Mouse (Mus musculus): ENCODE data around the gene Atp8a1.
"Not testable (repeated sequence)": the region's sequence is repeated elsewhere in the genome, so short reads cannot be mapped to it uniquely, and the experiment has no call there.

Atp8a1 gene

DNA sequence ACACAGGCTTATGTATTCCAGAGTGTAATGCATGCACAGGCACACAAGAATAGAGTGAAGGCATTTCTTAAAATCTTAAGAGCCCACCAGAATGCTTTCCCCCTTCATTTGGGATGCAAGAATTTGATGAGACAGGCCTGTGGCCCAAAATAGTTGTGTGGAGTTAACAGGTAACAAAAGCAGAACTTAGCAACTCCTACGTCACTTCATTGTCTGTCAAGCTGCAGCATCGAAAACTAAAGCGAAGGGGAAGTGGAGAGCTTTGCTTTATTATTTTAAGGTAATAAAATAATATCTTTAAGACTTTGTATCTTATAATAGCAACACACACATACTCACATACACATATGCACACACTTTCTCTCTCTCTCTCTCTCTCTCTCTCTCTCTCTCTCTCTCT is 20.3 kb downstream of the Atp8a1 start:
- no peak for DNase-seq (ENCODE audit: low read depth, low spot score)

DNA sequence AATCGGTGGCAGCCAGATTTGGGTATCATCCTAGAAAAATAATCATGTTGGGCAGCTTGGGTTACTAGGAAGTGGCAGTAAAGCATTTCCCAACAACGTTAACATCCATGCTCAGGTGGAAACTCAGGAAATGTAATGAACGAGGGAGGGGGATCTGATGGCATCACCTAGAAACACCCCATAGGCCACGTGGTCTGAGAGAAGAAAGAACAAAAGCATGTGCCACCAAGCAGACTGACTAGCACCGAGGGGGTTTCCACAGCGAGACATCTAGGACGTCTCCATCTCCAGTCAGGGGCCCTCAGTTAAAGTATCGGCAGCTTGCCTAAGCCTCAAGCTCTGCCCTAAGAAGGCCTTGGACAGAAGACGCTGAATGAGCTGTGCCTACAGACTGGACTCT is 21.0 kb downstream of the Atp8a1 start:
- no peak for DNase-seq (ENCODE audit: low read depth, low spot score)

DNA sequence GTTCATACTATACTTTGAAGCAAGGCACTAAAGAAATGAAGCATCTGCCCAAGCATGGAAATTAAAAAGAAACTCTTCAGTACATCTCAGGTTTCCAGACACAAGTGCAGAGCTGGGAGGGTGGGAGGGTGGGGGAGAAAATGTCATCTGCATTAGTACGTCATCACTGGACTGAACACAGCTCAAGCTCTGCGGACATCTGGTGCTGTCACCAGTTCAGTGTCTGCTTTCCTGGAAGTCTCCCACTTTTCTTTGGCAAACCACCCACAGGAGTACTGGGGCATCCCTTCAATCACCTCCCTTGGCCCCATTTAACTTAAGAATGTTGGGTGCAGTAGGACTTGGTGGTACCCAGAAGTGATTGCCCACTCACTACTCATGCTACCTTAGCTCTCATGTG is 22.6 kb downstream of the Atp8a1 start:
- DNase-seq (ENCODE audit: low read depth, low spot score): no peak

DNA sequence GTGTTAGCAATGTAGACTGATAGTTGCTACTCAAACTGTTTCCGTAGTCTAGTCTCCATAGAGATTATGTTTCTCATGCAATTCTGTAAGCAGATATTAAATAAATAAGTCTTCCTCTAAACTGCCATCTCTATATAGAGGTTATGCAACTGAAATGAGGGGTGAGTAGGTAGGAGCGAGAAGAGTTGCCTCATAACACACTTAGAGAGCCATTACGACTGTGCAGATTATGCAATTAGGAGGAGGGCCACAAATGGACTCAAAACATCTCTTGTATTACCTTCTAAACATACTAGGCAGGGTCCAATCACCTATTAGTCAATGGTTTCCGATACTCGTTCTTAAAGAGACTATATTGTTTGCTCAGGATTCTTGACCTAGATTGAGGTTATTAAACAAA is 23.5 kb downstream of the Atp8a1 start:
- no peak for DNase-seq (ENCODE audit: low read depth, low spot score)

DNA sequence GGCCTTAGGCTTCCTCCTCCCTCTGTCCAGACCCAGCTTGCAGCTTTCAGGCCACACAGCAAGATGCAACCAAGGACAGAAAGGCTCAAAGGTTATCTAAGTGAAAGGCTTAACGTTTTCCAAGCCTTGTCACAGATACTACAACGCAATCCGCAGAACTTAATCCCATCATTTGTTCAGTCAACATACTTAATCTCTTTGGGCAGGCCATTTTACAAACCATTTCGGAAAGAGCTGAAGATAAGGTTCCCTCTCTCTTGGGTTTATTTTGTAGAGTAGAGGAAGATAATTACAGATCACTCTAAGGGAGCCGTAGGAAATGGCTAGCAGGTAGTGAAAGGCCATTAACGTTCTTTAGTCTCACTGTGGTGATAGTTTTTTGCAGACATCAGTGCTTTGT is 24.6 kb downstream of the Atp8a1 start:
- DNase-seq (ENCODE audit: low read depth, low spot score): no peak

DNA sequence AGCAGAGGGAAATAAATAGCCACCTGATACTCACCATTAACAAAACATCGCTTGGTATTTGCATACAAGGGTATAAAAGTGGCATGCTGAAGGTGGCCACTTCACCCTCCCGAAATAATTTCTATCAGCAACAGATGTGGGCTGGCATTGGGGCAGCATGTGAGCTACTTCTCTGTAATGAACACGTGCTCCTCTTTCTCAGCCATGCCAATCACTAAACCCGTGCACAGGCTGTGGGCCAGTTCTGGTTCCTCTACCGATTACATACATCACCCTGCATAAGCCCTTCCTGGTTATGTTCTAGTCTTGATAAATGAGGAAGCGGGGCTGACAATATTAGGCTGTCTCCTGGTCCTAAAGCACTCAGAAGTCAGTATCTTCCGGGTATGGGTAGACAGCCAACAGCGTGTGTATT is 25.2 kb downstream of the Atp8a1 start:
- DNase-seq (ENCODE audit: low read depth, low spot score): no peak

DNA sequence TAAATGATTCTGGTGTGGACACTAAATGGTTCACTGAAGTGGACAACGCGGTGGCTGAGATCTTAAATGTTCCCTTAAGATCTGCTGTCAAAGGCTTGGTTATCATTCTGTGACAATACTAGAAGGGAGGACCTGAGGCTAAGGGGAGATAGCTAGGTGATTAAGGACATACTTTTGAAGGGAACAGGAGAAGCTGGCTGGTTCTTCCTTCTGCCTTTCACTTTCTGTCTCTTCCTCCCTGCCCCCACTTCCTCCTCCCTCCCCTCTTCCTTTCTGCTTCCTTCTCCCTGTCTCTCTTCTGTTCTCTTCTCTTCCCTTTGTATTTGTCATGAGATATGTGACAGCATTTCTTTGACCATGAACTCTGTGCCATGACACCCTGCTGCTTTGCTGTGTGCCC is 26.0 kb downstream of the Atp8a1 start:
- no peak for DNase-seq (ENCODE audit: low read depth, low spot score)

DNA sequence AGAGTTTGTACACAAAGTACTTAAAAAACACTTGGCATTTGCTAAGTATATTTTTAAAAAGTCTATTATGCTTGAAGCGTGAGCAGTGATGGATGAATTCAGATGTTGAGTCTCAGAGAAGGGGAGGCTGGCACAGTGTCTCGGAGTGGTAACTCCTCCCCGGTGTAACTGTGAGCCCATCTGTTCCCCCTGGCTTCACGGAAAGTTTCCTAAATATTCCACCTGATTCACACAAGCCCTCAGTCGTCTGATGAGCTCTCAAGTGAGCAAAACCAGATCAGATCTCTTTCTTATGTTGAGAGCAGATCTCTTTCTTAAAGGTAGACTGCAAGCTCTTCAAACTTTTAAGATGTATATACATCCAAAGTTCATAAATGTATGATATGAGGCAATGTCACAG is 27.8 kb downstream of the Atp8a1 start:
- DNase-seq (ENCODE audit: low read depth, low spot score): no peak

DNA sequence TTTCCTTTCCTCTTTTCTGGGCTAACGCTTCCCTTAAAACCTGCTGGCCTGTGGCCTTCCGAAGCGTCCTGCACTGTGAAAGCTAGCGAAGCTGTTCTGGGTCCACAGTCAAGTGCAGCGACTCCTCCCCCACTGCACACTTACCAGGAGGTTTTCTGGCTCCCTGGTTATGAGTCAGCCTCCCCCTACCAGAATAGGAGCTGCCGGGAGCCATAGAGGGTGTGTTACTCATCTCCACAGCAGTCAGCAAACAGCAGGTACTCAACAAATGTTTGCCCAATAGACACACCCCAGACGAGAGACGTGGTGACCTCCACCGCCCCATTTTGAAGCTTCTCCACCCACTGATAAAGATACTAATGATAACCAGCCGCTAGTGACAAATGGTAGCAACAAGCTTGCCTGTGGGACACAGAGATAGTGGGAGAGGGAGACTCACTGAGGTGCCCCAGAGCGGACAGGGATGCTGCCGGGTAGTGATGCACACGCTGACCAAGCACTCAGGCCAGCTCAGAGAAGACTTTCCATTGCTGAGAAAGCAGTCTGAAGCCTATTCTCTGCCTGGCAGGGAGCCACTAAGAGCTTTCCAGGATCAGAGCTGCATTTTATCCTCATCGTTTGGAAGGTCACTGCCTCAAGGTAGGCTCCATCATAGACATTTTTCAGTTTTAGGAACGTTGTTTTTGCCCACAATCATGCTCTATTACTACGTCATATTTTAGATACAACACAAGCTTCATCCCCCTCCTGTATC is 31.5 kb downstream of the Atp8a1 start:
- DNase-seq (ENCODE audit: low read depth, low spot score): no peak

DNA sequence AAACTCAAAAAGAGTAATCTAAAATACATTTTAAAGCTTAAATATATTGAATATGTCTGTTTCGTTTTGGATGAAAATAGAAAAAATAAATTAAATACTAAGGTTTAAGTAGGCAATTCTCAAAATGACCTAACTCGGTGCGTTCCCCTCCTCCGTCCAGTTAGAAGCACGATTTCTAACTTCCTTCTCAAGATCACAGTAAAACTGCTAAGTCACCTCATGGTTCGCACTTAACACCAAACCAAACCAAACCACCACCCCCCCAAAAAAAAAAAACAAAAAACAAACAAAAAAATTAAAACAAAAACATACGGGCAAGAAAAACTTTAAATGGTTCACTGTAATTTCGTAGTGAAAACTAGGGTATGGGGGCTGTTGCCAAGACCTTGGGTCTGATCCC is 32.2 kb downstream of the Atp8a1 start:
- not testable (repeated sequence) for DNase-seq (ENCODE audit: low read depth, low spot score)

DNA sequence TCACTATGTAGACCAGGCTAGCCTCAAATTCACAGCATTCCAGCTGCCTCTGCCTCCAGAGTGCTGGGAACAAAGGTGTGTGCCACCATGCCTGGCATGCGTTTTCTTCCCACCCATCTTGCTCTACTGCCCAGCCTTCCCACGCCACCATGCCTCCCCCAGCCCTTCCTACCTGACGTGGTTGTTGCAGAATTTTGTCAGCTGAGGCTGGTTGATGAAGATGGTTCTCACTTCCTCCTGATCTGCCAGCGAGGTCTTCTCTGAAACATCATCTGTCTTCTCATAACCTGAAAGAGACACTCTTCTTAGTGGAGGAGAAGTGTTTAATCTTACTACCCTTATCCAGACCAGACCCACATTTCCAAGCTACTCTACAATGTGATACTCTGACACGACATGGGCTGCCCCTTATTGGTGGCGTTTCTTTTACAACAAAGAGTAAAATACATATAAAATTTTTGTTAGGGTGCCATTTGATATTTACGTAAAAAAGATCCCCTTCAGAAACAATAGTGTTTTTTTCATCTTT is 32.7 kb downstream of the Atp8a1 start:
- no peak for DNase-seq (ENCODE audit: low read depth, low spot score)

DNA sequence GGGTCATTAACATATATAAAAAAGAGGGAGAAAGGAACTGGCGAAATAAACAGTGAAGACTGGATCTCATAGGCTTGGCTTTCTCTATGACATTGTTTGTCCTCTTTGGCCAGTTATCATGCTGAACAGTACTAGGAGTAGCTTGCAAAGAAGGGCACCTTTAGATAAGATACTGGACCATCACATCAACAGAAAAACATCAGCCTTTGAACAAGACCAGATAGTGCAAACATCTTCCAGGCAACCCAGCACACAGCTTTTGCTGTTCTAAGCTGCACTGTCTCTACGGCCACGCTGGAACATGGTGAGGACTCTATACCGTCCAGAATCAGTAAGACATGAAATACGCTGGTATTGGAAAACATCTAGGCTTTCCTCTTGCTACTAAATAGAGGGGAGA is 33.9 kb downstream of the Atp8a1 start:
- no peak for DNase-seq (ENCODE audit: low read depth, low spot score)

DNA sequence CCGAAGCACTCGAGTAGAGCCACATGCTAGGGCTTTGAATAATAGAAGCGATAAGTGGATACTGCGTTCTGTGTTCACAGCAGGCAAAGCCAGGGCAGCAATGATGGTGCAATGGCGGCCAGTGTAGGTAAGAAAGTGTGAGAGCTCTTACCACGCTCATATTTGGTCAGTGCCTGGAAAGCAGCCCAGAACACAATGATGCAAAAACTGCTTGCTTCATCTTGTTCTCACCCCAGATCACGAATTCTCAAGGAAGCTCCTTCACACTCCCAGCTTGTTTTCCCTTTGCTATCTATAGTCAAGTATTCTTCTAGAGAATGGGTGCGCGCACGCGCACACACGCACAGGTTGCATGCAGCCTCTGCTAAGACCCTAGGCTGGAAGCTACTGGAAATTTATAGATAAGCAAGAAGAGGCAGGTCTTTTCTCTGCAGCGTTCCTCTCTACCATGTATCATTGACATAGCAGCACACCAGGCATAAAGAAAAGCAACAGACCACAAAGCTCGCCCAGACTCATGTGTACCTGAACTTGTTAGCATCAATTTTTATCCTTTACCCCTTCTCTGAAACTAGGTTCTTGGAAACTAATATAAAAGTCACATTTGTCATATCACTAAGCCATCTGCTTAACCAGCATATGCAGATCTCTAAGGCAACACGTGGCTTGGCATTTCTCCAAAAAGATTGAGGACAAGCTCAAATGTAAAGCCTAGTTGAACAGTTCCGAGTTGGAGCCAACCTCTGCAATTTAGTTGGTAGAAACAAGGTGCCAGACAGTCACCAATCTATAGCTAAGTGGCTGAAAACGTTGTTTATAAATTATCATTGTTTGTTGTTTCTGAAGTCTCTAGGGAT is 44.8 kb downstream of the Atp8a1 start:
- no peak for DNase-seq (ENCODE audit: low read depth, low spot score)

DNA sequence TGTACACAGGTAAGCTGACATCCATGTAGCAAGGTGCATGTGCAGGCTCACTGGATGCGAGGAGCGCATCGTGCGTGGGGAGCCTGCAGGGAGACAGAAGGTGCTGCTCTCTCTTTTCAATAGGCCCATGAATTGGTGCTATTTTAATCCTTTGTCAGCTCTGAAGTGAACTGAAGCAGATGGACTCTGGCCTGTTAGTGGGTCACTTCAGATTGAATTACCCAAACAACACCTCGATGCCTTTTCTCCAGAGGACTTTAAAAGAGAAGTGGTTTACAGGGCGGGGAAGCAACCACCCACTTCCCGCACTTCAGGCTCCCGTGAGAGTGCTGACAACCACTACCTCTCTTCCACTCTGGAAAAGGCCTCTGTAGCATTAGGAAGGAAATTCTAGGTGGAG is 46.4 kb downstream of the Atp8a1 start:
- no peak for DNase-seq (ENCODE audit: low read depth, low spot score)

DNA sequence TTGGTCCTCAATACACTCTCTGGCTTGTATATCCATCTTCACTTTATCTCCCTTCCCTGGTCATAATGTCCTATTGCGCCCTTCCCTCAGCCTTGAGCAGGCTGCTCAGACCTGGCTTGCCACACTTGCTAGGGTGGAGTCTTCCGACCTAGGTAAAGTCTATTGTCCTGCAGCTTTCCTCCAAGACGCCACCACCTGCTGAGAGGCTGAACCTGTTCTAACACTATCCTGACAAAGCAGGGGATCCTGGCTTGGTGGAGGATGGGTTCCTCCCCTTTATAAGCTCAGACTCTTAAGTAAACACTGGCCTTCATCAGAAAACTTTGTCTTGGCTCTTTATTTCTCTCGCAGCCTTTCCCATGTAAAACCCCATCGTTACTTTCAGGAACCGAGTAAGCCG is 47.4 kb downstream of the Atp8a1 start:
- DNase-seq (ENCODE audit: low read depth, low spot score): no peak

DNA sequence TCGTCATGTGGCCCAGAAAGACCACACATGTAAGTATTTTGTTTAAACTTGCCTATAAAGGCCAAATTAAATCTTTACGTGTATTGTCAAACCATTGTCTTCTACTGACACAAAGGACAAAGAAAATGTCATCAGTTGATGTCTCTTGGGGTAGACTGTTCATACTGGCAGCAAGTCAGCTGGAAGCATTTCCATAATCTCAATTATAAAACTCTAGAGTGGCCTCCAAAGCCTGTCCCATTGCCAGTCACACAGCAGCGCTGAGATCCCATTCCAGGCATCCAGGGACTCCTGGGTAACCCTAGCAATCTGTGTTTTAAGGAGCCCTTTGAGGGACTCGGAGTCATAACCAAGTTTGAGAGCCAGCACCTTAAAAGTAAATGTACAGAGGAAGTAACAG is 48.9 kb downstream of the Atp8a1 start:
- DNase-seq (ENCODE audit: low read depth, low spot score): no peak

DNA sequence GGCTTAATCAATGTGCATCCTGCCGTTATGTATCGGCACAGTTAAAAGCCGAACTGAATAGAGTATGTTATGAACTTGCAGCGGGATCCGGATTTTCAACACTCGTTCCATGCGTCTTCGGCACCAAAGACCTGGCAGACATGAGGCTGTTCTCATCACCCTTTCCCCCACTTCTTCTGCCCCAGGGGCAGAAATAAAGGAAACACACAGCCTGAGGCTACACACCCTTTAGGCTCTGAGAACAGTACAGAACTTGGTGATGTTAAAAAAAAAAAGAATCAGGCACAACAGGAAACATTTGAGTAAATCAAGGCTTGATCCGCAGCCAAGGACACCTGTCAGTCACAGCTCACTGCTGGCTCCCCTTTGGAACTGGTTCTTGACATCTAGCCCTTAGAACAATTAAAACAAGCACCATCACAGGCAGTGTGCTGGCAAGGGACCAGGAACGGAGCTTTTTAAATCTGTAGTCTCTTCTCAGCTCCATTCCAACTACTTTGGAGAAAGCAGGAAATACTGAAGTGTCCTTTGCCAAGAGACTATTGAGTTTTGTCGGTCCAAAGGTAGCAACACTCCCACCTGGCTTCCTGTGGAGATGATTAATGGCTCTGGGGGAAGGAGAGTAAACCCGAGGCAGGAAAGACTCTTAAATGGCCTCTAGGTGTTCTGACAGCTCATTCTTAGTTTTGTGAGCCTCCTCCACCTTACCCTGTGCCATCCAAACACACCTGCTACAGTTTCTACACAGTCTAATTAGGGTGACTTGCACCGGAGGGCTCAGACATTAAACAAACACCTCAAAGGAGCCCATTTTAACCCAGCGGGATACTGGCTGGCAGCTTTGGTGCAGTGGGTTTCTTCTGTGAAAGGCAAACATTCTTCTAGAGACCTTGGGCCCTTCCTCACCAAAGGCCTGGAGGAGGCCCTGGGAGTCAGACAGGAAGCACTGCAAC is 50.0 kb downstream of the Atp8a1 start:
- DNase-seq (ENCODE audit: low read depth, low spot score): no peak

DNA sequence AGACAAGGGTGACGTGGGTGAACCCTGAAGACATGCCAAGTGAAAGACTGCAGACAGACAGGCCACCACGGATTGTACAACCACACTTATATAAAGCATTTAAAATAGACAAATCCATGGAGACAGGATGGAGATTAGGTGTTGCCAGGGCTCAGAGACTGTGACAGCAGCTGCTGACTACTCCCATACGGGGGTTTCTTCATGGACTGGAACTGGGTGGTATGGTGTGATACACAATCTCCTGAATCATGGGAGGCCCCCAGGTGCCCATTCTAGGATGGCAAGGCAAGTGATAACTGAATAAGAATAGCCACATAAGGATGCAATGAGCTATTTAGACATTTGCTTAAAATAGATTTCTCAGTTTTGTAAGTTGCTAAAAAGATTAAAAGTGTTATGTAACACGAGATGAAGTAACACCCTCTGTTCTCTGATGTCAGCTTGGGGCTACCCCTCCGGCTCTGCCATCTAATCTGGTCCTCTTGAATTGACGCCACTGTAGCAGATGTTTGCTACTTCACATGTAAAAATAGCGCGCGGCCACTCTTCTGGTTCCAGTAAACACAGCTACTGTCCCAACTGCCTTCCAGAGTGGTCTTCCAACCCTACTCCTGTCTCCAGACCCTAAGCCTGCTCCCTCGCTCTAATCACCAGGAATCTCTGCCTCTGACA is 53.0 kb downstream of the Atp8a1 start:
- no peak for DNase-seq (ENCODE audit: low read depth, low spot score)

DNA sequence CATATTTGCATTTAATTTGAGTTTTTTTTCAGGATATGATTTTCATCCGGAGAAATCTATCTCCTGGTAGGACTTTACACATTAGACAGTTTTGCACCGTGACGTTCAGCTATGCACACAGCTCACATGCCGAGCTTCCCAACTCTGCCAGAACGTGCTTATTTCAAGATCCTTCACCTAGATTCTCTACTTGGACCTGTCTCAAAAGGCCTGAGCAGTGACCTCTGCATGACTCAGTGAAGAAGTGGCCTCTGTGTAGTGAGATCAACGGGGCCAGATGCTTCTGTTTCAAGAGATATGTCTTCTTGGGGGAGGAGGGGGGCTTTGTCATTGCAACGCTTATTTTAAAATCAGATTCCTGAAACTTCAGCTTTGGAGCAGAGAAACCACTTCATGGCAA is 64.5 kb downstream of the Atp8a1 start:
- DNase-seq (ENCODE audit: low read depth, low spot score): no peak

DNA sequence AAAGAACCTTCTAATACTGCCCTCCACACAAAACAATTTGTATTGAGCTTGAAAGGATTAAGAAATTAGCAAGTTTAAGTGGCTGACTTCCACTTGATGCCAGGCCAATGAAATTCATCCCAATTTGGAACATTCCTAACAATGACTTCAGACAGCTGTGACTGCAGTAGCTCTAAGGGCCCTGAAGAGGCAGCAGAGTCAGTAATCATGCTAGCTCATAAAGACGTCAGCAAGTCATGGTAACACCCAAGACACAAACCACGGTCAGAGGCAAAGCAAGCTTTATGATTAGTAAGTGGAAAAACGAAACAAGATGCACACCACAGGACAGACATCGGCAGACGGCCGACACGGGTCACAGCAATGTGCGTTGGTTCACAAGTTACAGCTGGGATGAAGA is 69.2 kb downstream of the Atp8a1 start:
- DNase-seq (ENCODE audit: low read depth, low spot score): peak; percentile 3

DNA sequence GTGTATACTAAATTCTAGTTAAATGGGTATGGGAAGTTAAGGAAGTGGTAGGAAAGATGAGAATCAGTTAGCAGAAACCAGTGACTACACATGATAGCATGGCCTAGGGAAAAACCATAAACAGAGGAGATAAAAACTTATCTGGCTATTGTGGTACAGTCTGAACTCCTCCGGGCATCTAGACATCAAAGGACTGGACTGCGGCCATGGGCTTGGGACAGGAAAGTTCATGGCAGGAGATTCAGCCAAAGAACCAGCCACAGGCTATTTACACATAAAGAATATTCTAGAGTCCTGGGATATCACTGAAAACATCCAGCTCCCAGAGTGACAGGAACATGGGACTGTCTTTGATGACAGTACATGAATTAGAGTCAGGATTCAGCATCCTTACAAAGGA is 73.0 kb downstream of the Atp8a1 start:
- DNase-seq (ENCODE audit: low read depth, low spot score): no peak

Measured in 3T3-L1 (cell line).